Mouse (Mus musculus): Measurements from ENCODE around the gene Kcnc4. TPM values are rescaled to one million over a fixed set of nuclear protein-coding genes. Genes with fewer than 3 reads are reported as not detected.

Gene Kcnc4
- polyA plus RNA-seq, 1 experiment from 2014 or later: 0.23 TPM

DNA sequence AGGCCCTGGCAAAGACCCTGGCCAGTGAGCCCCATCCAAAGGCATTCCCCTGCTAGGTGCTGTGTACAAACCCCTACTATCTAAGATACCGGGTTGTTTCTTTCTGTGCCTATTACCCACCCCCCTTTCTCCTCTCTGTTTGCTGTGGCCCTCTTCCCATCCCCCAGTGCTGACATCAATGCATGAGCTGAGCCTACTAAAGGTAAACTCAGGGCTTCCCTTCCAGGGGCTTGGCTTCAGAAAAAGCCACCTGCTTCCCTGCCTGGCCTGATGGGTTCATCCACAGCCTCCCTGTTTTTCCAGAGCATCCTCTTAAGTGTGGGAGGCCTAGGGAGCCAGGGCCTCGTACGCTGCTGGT, 42.1 kb downstream of the Kcnc4 start:
- Histone ChIP-seq H3K9me3 (no peaks in the 10 kb centered on the region), H3K4me3 (no peak overlapping the region), H3K9ac (no peak overlapping the region), H3K4me1 (no peaks in the 10 kb centered on the region), H3K27ac (no peak overlapping the region), H3K4me2 (replicated peaks) (no peak overlapping the region), H3K36me3 (no peaks in the 10 kb centered on the region), H3K27me3 (no peaks in the 10 kb centered on the region)
- 75% methylated on average over 3 of the region's 3 CpGs for WGBS
- no peak for ATAC-seq (ENCODE audit: insufficient number of reproducible peaks, insufficient read depth, low FRiP score, low TSS enrichment)

DNA sequence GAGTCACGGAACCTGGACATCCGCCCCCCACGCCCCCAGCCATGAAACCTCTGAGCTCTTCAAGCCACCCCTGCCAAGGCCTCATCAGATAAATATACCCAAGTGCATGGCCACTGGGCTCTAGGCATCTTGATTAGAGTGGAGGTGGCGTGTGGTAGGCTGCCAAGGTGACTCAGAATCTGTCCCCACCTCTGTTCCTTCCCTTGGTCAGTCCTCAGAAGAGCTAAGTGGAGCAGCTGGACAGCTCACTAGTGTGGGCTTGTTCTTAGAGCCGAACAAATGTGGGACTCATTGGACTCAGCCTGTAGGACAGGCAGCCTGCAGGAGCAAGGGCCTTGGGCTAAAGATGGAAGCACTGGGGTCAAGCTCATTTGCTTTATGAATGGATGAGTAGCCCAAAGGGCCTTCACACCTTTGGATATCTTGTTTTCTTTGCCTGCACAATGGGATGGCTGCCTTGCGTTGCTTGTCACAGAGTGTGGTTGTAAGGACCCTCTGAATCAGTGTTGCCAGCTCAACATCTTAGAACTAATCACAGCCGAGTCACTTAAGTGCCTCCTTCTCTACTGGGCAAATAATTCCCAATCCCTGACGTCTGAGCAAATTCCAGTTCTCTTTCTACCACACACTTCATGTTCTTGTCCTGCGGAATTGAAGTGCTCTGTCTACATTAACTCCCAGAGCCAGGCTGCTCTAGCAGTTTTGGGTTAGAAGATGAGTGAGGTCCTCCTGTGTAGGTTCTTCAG, 42.6 kb downstream of the Kcnc4 start:
- 86% methylated on average over 9 of the region's 9 CpGs for WGBS
- no peaks in the 10 kb centered on the region for H3K9me3 ChIP-seq

DNA sequence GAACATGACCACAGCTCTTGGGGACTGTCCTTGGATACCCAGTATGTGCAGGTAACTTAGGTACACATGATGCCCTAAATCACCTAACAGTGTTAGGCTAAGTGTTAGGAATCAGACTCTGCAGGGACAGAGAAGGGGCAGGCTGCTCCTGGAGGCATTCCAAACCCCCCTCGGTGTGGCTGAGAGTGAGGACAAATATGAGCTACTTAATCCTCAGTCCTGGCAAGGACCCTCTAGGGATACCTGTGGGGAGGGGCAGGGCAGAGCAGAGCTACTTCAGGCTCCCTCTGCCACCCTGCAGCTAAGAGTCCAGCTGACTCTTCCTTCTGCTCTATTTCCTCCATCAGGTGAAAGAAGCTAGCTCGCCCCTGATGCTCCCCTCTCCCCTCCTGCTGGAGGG, 46.3 kb downstream of the Kcnc4 start:
- H3K27me3 ChIP-seq: no peaks in the 10 kb centered on the region
- no peaks in the 10 kb centered on the region for H3K36me3 ChIP-seq
- ATAC-seq (ENCODE audit: insufficient number of reproducible peaks, insufficient read depth, low FRiP score, low TSS enrichment): no peak
- no peak overlapping the region for H3K27ac ChIP-seq
- no peaks in the 10 kb centered on the region for H3K4me1 ChIP-seq
- H3K4me3 ChIP-seq: no peak overlapping the region
- WGBS: 29% methylated on average over 2 of the region's 2 CpGs
- H3K9ac ChIP-seq: no peak overlapping the region
- no peaks in the 10 kb centered on the region for H3K9me3 ChIP-seq
- no peak overlapping the region for H3K4me2 ChIP-seq (replicated peaks)

More for the DNA sequence above, 42.6 kb downstream of the Kcnc4 start:
- ATAC-seq (ENCODE audit: insufficient number of reproducible peaks, insufficient read depth, low FRiP score, low TSS enrichment): no peak
- no peaks in the 10 kb centered on the region for H3K36me3 ChIP-seq
- no peaks in the 10 kb centered on the region for H3K4me1 ChIP-seq
- H3K4me3 ChIP-seq: no peak overlapping the region
- H3K27me3 ChIP-seq: no peaks in the 10 kb centered on the region
- H3K4me2 ChIP-seq (replicated peaks): no peak overlapping the region
- H3K27ac ChIP-seq: no peak overlapping the region
- H3K9ac ChIP-seq: no peak overlapping the region

DNA sequence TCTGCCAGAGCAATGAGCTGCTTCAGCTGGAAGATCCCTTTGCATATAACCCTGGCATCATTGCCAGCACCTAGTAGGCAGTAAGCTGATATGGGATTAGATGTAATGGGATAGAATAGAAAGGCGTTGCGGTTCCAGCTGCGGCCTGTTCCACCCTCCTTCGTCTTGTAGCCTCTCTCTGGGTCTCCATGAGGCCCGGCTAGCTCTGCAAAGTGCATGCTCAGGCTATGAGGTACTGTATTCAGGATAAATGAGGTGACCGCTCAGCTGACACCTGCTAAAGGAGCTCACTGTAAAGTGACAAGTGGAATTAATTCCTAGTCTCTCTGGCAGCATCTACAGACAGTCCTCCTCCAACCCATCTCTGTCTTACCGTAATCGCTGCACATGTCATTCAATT, 46.8 kb downstream of the Kcnc4 start:
- no peaks in the 10 kb centered on the region for H3K36me3 ChIP-seq
- no peak overlapping the region for H3K27ac ChIP-seq
- no peak for ATAC-seq (ENCODE audit: insufficient number of reproducible peaks, insufficient read depth, low FRiP score, low TSS enrichment)
- H3K4me3 ChIP-seq: no peak overlapping the region
- WGBS: 80% methylated on average over 8 of the region's 8 CpGs
- H3K4me2 ChIP-seq (replicated peaks): no peak overlapping the region
- no peaks in the 10 kb centered on the region for H3K27me3 ChIP-seq
- no peaks in the 10 kb centered on the region for H3K4me1 ChIP-seq
- no peaks in the 10 kb centered on the region for H3K9me3 ChIP-seq
- no peak overlapping the region for H3K9ac ChIP-seq

DNA sequence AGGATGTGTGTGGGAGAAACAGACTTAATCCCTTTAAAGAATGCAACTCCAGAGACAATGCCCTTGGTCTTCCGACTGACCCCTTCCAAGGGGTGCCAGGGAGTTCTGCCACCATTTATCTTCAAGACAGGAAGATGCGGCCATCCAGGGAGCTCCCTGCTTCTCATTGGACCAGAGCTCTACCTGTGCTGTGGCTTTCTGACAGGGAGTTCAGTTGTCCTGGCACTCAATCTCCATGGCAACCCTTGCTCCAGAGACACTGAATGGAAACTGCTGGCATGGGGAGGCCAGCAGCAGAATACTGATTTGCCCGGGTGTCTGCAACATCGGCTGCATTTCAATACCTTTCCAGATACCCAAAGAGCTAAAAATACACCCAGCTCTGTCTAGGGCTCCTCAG, 47.7 kb downstream of the Kcnc4 start:
- ATAC-seq (ENCODE audit: insufficient number of reproducible peaks, insufficient read depth, low FRiP score, low TSS enrichment): no peak
- 61% methylated on average over 4 of the region's 4 CpGs for WGBS

DNA sequence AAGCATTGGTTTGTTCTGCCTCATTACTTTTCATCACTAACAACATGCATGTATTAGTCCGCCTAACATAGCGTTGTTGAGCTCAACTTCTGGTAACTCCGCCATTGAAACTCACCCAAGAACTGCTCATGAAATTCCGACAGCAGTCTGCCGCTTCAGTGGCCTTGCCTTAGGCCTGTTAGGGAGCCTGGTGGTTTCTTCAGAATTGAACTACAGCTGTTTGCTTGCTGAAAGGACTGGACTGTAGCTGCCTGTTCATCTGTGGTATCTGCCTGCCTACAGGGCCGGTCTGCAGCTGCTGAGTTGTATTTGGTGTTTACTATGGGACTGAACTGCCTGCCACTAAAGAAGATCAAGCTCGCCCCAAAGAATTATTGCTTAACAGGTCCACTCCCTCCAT, 58.0 kb downstream of the Kcnc4 start:
- ATAC-seq (ENCODE audit: insufficient number of reproducible peaks, insufficient read depth, low FRiP score, low TSS enrichment): no peak
- Histone ChIP-seq H3K4me1 (no peaks in the 10 kb centered on the region), H3K9me3 (no peaks in the 10 kb centered on the region), H3K36me3 (no peaks in the 10 kb centered on the region), H3K9ac (no peak overlapping the region), H3K27me3 (no peaks in the 10 kb centered on the region), H3K4me3 (no peak overlapping the region), H3K27ac (no peak overlapping the region), H3K4me2 (replicated peaks) (no peak overlapping the region)
- 92% methylated on average over 7 of the region's 7 CpGs for WGBS

More for the DNA sequence above, 47.7 kb downstream of the Kcnc4 start:
- no peaks in the 10 kb centered on the region for H3K4me1 ChIP-seq
- no peaks in the 10 kb centered on the region for H3K36me3 ChIP-seq
- H3K9me3 ChIP-seq: no peaks in the 10 kb centered on the region
- no peak overlapping the region for H3K4me3 ChIP-seq
- H3K27me3 ChIP-seq: no peaks in the 10 kb centered on the region
- no peak overlapping the region for H3K9ac ChIP-seq
- H3K27ac ChIP-seq: no peak overlapping the region
- H3K4me2 ChIP-seq (replicated peaks): no peak overlapping the region

DNA sequence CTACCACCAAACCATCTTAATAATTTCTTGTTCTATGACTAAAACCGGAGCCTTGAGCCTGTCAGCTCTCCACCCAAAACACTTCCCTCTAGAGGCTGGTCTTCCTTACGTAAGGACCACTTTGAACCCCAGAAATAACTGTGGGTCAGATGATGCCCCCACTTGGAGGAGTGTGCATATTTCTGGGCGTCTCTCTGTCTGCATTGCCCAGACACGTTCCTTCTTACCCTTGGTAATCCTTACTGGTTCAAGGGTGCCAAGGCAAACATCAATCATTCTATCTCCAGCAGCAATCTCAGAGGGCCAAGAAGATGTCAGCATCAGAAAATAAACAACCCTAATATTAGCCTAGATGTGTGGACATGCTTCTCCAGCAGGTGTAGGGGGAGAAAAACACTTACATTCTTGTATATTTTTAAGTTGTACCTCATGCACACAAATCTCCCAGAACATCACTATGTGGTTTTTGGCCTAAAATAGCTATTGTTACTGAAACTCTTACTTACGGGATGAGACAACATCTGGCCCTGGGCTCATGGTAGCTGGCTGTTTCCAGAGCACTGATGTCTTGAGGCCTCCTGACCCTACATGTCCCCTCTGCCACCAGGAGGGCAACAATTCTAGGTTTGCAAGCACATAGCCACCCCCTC, 59.2 kb downstream of the Kcnc4 start:
- Histone ChIP-seq H3K4me3 (no peak overlapping the region), H3K9me3 (no peaks in the 10 kb centered on the region), H3K27me3 (no peaks in the 10 kb centered on the region), H3K4me1 (no peaks in the 10 kb centered on the region), H3K4me2 (replicated peaks) (no peak overlapping the region), H3K27ac (no peak overlapping the region), H3K36me3 (no peaks in the 10 kb centered on the region), H3K9ac (no peak overlapping the region)
- WGBS: 80% methylated on average over 5 of the region's 5 CpGs
- no peak for ATAC-seq (ENCODE audit: insufficient number of reproducible peaks, insufficient read depth, low FRiP score, low TSS enrichment)

DNA sequence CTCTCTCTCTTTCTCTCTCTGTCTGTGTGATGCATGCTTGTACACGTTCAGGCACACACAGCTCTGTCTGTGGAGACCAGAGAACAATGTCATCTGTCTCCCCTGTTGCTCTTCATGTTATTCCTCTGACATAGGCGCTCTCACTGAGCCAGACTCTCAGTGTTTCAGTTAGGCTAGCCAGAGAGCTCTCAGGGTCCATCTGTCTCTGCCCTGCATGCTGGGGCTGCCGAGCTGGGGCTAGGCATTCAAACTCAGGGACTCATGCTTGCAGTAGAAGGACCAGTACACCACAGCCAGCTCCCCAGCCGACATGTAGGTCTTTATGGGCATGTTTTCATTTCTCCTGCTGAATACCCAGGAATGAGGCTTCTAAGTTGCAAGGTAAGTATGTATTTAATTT, 68.2 kb downstream of the Kcnc4 start:
- no peak overlapping the region for H3K4me2 ChIP-seq (replicated peaks)
- no peaks in the 10 kb centered on the region for H3K4me1 ChIP-seq
- no peak overlapping the region for H3K27ac ChIP-seq
- no peaks in the 10 kb centered on the region for H3K36me3 ChIP-seq
- no peak overlapping the region for H3K4me3 ChIP-seq
- no peaks in the 10 kb centered on the region for H3K9me3 ChIP-seq
- no peaks in the 10 kb centered on the region for H3K27me3 ChIP-seq
- no peak for ATAC-seq (ENCODE audit: insufficient number of reproducible peaks, insufficient read depth, low FRiP score, low TSS enrichment)
- no peak overlapping the region for H3K9ac ChIP-seq
- WGBS: 56% methylated on average over 4 of the region's 4 CpGs

Other genes starting within 250 kb of the Kcnc4 start
- 0.17 TPM in 1 of 2 replicates, not detected in the other for gene Cym, start 237.8 kb downstream of the Kcnc4 start, polyA plus RNA-seq (2016; fragmentation: Nextera tagmentation; extraction: Ambion mirVana)
- not detected in 2 replicates for gene A630076J17Rik, start 228.9 kb downstream of the Kcnc4 start, polyA plus RNA-seq (2016; fragmentation: Nextera tagmentation; extraction: Ambion mirVana)
- gene Prok1, start 219.8 kb downstream of the Kcnc4 start, polyA plus RNA-seq (2016; fragmentation: Nextera tagmentation; extraction: Ambion mirVana): 0.20 TPM in 1 of 2 replicates, not detected in the other
- gene Lamtor5, start 180.7 kb downstream of the Kcnc4 start, polyA plus RNA-seq (2016; fragmentation: Nextera tagmentation; extraction: Ambion mirVana): 167 and 174 TPM in 2 replicates
- 5.4 and 6.9 TPM in 2 replicates for gene Slc16a4, start 168.3 kb downstream of the Kcnc4 start, polyA plus RNA-seq (2016; fragmentation: Nextera tagmentation; extraction: Ambion mirVana)
- gene Rbm15, start 125.9 kb downstream of the Kcnc4 start, polyA plus RNA-seq (2016; fragmentation: Nextera tagmentation; extraction: Ambion mirVana): 17.0 and 17.9 TPM in 2 replicates
- gene Slc6a17, start 58.5 kb upstream of the Kcnc4 start, polyA plus RNA-seq (2016; fragmentation: Nextera tagmentation; extraction: Ambion mirVana): 7.1 and 8.0 TPM in 2 replicates
- 0.46 and 0.48 TPM in 2 replicates for gene Ubl4b, start 95.5 kb upstream of the Kcnc4 start, polyA plus RNA-seq (2016; fragmentation: Nextera tagmentation; extraction: Ambion mirVana)
- 28.7 and 40.5 TPM in 2 replicates for gene Alx3, start 135.5 kb upstream of the Kcnc4 start, polyA plus RNA-seq (2016; fragmentation: Nextera tagmentation; extraction: Ambion mirVana)
- gene Gm10961, start 171.8 kb upstream of the Kcnc4 start, polyA plus RNA-seq (2016; fragmentation: Nextera tagmentation; extraction: Ambion mirVana): not detected in 2 replicates
- 82.4 and 83.1 TPM in 2 replicates for gene Strip1, start 172.1 kb upstream of the Kcnc4 start, polyA plus RNA-seq (2016; fragmentation: Nextera tagmentation; extraction: Ambion mirVana)
- 110 and 119 TPM in 2 replicates for gene Ahcyl1, start 237.0 kb upstream of the Kcnc4 start, polyA plus RNA-seq (2016; fragmentation: Nextera tagmentation; extraction: Ambion mirVana)